Mouse (Mus musculus): Measurements from ENCODE around the gene Smpd3. TPM values are rescaled to one million over a fixed set of nuclear protein-coding genes. Genes with fewer than 3 reads are reported as not detected.
A peak's percentile ranks its signal among the peaks of the same experiment; 100 is the strongest.

Smpd3 gene
- total RNA-seq (2021): 1 to 10 TPM; 3.1 to 3.5 TPM

- DNase-seq: peak; percentile 96
- intact Hi-C loops (cut with DNase I): no loop called here
Measured at GRCm38 (mm10) chr8:106337852-106338521, at the start of gene Smpd3. Gene Smpd3, minus strand, starts transcription at chr8:106337988.

GRCm38 (mm10) chr8:106381026-106381425 lies 43.2 kb upstream of the Smpd3 start:
- intact Hi-C loops (cut with DNase I): no loop called here
- DNase-seq: no peak

- no peak for DNase-seq
- intact Hi-C loops (cut with DNase I): no loop called here
Measured at GRCm38 (mm10) chr8:106379357-106379756, 41.6 kb upstream of the Smpd3 start.

- intact Hi-C loops (cut with DNase I): no loop called here
- peak; percentile 40 to 49 for DNase-seq
Measured at GRCm38 (mm10) chr8:106378501-106379048, 40.8 kb upstream of the Smpd3 start.

GRCm38 (mm10) chr8:106376862-106377261 lies 39.1 kb upstream of the Smpd3 start:
- intact Hi-C loops (cut with DNase I): no loop called here
- no peak for DNase-seq

- DNase-seq: no peak
- intact Hi-C loops (cut with DNase I): no loop called here
Measured at GRCm38 (mm10) chr8:106375957-106376356, 38.2 kb upstream of the Smpd3 start.

GRCm38 (mm10) chr8:106369069-106369468 lies 31.3 kb upstream of the Smpd3 start:
- intact Hi-C loops (cut with DNase I): no loop called here
- DNase-seq: no peak

GRCm38 (mm10) chr8:106368501-106368900 lies 30.7 kb upstream of the Smpd3 start:
- no peak for DNase-seq
- intact Hi-C loops (cut with DNase I): no loop called here

- intact Hi-C loops (cut with DNase I): no loop called here
Measured at GRCm38 (mm10) chr8:106364837-106365236, 27.0 kb upstream of the Smpd3 start.

GRCm38 (mm10) chr8:106364278-106364677 lies 26.5 kb upstream of the Smpd3 start:
- intact Hi-C loops (cut with DNase I): no loop called here
- DNase-seq: no peak

More at GRCm38 (mm10) chr8:106364837-106365236, 27.0 kb upstream of the Smpd3 start:
- DNase-seq: no peak

GRCm38 (mm10) chr8:106363321-106363720 lies 25.5 kb upstream of the Smpd3 start:
- DNase-seq: no peak
- intact Hi-C loops (cut with DNase I): no loop called here

- DNase-seq: no peak
- intact Hi-C loops (cut with DNase I): no loop called here
Measured at GRCm38 (mm10) chr8:106359650-106360338, 22.0 kb upstream of the Smpd3 start.

- DNase-seq: no peak
- intact Hi-C loops (cut with DNase I): no loop called here
Measured at GRCm38 (mm10) chr8:106351135-106351534, 13.3 kb upstream of the Smpd3 start.

- DNase-seq: peak in 1 of 2 experiments; percentile 12
Measured at GRCm38 (mm10) chr8:106349398-106349797, 11.6 kb upstream of the Smpd3 start.

GRCm38 (mm10) chr8:106346123-106346522 lies 8.3 kb upstream of the Smpd3 start:
- intact Hi-C loops (cut with DNase I): no loop called here
- DNase-seq: no peak

More at GRCm38 (mm10) chr8:106349398-106349797, 11.6 kb upstream of the Smpd3 start:
- intact Hi-C loops (cut with DNase I): no loop called here

- DNase-seq: no peak
- intact Hi-C loops (cut with DNase I): no loop called here
Measured at GRCm38 (mm10) chr8:106343471-106343870, 5.7 kb upstream of the Smpd3 start.

GRCm38 (mm10) chr8:106342828-106343227 lies 5.0 kb upstream of the Smpd3 start:
- intact Hi-C loops (cut with DNase I): no loop called here
- DNase-seq: no peak

GRCm38 (mm10) chr8:106338741-106339209 lies 987 bp upstream of the Smpd3 start:
- no peak for DNase-seq
- intact Hi-C loops (cut with DNase I): no loop called here

- intact Hi-C loops (cut with DNase I): no loop called here
- no peak for DNase-seq
Measured at GRCm38 (mm10) chr8:106336561-106336960, 1.2 kb downstream of the Smpd3 start.

GRCm38 (mm10) chr8:106336031-106336430 lies 1.8 kb downstream of the Smpd3 start:
- intact Hi-C loops (cut with DNase I): no loop called here
- no peak for DNase-seq

GRCm38 (mm10) chr8:106335196-106335595 lies 2.6 kb downstream of the Smpd3 start:
- DNase-seq: peak in 1 of 2 experiments; percentile 16
- intact Hi-C loops (cut with DNase I): loop anchor here (1.0 kb wide), 1 partner anchor 68 kb away; no protein-coding TSS in a partner anchor

GRCm38 (mm10) chr8:106333346-106333745 lies 4.4 kb downstream of the Smpd3 start:
- DNase-seq: no peak
- intact Hi-C loops (cut with DNase I): no loop called here

Data from heart, postnatal 36 days (tissue).